Mouse (Mus musculus) cerebellum, postnatal 14 days (tissue): ENCODE data around the gene Tmc1.

Source experiments
- DNase-seq, 2 experiments: peaks; one replicate each; pipeline ENCODE4 v3.0.0; 2021; ENCODE audit warnings: mixed read lengths in 2 of 2

Gene Tmc1

DNA sequence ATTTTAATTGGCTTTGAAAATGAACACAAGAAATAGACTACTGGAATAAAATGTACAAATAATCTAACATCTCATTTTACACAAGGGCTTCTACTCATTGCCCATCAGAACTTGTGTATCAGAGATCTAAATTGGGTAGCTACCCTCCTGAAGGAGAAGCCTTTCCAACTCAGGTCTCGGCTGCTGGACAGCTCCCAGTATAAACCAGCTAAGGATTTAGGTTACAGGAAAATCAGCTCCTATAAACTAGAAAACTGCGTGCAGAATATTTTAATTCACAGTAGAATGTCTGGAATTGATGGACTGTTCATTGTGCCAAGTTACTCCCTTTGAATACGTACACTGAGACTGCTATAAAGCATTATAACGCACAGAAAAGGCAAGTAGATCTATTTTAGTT lies 158.0 kb downstream of the Tmc1 start:
- no peak for DNase-seq

- DNase-seq: no peak
Measured at GRCm38 (mm10) chr19:20794999-20795398, 159.0 kb downstream of the Tmc1 start.

DNA sequence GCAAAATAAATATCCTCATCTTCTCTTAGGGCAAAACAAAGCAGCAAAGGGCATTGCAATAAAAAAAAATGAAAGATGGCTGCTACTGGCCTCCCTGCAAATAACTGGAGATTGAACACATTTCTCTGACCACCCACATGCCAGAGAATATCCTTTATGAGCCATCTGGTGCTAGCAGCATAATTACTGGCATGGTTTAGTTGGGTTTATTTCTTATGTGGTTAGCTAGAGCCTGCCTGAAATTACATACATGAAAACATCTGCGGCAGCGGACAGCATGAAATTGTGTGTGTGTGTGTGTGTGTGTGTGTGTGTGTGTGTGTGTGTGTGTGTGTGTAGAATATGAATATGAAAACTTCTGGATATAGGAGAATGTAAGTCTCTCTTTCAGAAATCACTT lies 161.2 kb downstream of the Tmc1 start:
- peak; percentile 13 to 27 for DNase-seq

GRCm38 (mm10) chr19:20787289-20787688 lies 166.7 kb downstream of the Tmc1 start:
- DNase-seq: no peak

DNA sequence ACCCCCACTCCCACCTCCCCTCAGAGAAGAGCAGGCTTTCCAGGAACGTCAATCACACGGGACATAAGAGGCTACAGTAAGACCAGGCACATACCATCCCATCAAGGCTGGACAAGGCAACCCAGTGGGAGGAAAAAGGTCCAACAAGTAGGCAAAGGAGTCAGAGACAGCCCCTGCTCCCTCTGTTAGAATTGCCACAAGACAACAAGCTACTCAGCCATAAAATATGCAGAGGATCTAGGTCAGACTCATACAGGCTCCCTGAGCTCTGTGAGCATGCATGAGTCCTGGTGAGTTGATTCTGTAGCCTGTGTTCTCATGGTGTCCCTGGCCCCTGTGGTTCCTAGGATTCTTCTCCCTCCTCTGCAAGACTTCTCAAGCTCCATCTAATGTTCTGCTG lies 178.3 kb downstream of the Tmc1 start:
- DNase-seq: no peak

DNA sequence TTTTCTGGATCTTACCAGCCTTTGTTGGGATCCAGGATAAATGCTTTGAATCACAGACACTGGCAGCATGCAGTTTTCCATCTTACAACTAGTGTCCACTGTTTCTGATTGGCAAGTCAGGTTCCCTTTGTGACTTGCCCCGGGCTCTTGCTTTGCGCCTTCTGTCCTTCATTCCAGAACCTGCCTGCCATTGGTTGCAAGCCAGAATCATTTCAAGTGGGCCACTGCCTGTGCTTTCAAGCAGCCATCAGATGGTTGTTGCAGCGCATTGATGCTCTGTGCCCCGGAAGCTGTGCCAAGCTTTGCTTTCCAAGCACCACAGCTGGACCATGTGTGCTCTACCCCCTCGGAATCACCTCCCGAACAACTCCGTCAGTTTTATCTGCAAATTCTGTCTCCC lies 180.1 kb downstream of the Tmc1 start:
- peak; percentile 43 for DNase-seq

- DNase-seq: peak; percentile 55 to 61
Measured at GRCm38 (mm10) chr19:20764214-20764613, 189.8 kb downstream of the Tmc1 start.

DNA sequence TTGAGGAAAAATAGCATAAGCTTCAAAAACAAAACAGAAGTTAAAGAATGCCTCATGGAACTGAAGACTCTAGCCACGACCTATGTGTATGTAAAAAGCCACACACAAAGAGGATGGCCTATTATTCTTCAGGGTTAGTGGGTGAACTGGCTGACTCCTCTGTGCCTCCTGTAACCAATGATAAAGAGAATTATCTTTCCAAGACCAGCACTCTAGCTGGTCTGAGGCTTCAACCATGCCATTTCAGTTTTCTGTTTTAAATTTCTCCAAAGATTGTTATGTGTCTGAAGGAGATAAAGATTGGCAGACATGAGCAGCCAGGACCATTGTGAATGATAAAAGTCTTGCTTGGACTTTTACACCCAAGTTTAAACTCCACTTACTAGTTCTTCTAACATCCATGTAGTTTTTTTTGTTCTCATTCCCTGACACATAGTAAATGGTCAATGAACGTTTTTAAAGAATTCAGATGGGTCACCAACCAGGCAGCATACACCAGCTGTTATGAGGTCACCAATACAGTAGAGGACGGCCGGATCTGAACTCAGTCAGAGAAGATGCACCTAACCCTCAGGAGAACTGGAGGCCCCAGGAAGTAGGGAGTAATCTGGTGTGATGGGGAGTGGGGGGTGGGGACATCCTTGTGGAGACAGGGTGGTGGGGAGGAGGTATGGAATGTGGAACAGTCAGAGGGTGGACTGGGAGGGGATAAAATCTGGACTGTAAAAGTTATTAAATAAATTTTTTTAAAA lies 192.2 kb downstream of the Tmc1 start:
- no peak for DNase-seq

DNA sequence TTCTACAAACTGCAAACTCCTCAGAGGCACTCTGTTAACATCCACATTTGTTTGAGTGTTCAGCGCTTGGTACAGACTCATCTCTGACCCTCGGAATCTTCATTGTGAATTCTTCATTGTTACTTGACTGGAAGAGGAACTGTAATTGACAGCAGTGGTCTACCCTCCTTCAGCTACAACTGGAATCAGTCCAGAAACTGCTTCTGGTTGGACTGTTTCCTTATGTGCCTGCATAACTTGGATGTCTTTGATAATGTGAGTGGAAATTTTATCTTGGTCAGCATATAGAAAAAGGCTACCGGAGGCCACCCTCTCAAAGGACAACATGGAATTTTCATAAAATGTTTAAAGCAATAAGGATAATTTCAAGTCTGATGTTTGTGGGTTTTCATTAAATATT lies 192.9 kb downstream of the Tmc1 start:
- DNase-seq: no peak

DNA sequence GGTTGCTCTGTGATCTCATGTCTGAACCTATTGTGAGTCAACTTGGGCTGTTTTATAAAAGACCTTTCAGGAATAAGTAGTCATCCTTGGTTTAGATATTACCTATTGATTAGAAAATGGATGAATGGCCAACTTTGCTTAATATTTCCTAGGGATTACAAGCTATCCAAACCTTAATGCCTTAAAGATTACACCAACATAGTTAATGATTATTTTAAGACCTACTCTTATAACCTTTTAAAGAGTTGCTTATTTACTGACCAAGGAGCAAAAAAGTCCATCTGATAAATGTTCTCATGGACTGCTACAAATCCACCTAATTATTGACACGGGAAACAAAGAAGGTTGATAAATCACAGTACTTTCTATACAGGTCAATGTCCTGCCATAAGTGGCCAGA lies 209.4 kb downstream of the Tmc1 start:
- DNase-seq: no peak
